Mouse (Mus musculus) liver, postnatal 0 days (tissue): ENCODE results near the gene Smyd3.

Experiments used
- CTCF ChIP-seq: sonication (generic); IDR thresholded peaks from 2 replicates; pipeline ENCODE4 v1.5.1; 2016; ENCODE audit warnings: antibody characterized with exemption, low read depth
- EP300 ChIP-seq: IDR thresholded peaks from 2 replicates; pipeline ENCODE4 v1.6.1; 2016; ENCODE audit warnings: antibody characterized with exemption, low read depth, mild to moderate bottlenecking

DNA sequence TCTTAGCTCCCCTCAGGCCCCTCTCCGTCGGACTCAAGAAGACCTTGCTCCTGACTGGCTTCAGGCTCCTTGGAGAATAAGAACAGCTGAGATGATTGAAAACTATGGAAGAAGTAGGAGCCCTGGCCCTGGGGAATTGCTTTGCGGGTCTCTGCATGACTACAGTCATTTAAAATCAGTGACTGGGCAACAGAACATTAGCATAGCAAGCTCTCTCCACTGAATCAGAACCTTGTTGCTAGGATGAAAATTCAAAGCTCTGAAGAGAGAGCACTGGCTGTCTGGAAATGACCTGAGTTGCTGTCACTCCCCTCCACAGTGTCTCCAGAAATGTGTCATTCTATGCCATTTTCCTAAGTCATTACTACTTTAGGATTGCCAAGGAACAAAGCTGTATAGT lies 357.1 kb downstream of the Smyd3 start:
- TF ChIP-seq CTCF (no peak), EP300 (no peak)
